Mouse (Mus musculus) frontal cortex, postnatal 25 days (tissue): ENCODE measurements around the gene Nectin2.

ENCODE experiments used
- DNase-seq, 2 experiments: peaks; one replicate each; pipeline ENCODE4 v3.0.0; 2022; ENCODE audit warnings: low spot score in 2 of 2

The Nectin2 gene

GRCm38 (mm10) chr7:19704475-19704874 lies 45.8 kb downstream of the Nectin2 start:
- no peak for DNase-seq

- no peak for DNase-seq
Observed at GRCm38 (mm10) chr7:19702859-19703555, 47.3 kb downstream of the Nectin2 start.

GRCm38 (mm10) chr7:19701069-19701761 lies 49.1 kb downstream of the Nectin2 start:
- DNase-seq = peak in 1 of 2 experiments; percentile 53

- no peak for DNase-seq
Observed at GRCm38 (mm10) chr7:19700299-19701068, 49.8 kb downstream of the Nectin2 start.

- DNase-seq = no peak
Observed at GRCm38 (mm10) chr7:19699827-19700148, 50.5 kb downstream of the Nectin2 start.

- peak in 1 of 2 experiments; percentile 46 for DNase-seq
Observed at GRCm38 (mm10) chr7:19698907-19699826, 51.1 kb downstream of the Nectin2 start, which contains the start of gene Apoe. Gene Apoe, minus strand, starts transcription at chr7:19699188.

- DNase-seq = no peak
Observed at GRCm38 (mm10) chr7:19697949-19698906, 52.1 kb downstream of the Nectin2 start.

- no peak for DNase-seq
Observed at GRCm38 (mm10) chr7:19696336-19696873, 53.9 kb downstream of the Nectin2 start.

- DNase-seq = no peak
Observed at GRCm38 (mm10) chr7:19695881-19696280, 54.4 kb downstream of the Nectin2 start.

- DNase-seq = no peak
Observed at GRCm38 (mm10) chr7:19695213-19695594, 55.1 kb downstream of the Nectin2 start.

GRCm38 (mm10) chr7:19694336-19695212 lies 55.7 kb downstream of the Nectin2 start:
- DNase-seq = no peak

- no peak for DNase-seq
Observed at GRCm38 (mm10) chr7:19693421-19693820, 56.9 kb downstream of the Nectin2 start.

- DNase-seq = no peak
Observed at GRCm38 (mm10) chr7:19691873-19692865, 58.1 kb downstream of the Nectin2 start, which contains the start of gene Apoc1. Gene Apoc1, minus strand, starts transcription at chr7:19692660.

GRCm38 (mm10) chr7:19691434-19691833 lies 58.8 kb downstream of the Nectin2 start:
- no peak for DNase-seq

- no peak for DNase-seq
Observed at GRCm38 (mm10) chr7:19690845-19691244, 59.4 kb downstream of the Nectin2 start.

GRCm38 (mm10) chr7:19688611-19689010 lies 61.7 kb downstream of the Nectin2 start:
- no peak for DNase-seq

GRCm38 (mm10) chr7:19688101-19688500 lies 62.2 kb downstream of the Nectin2 start:
- DNase-seq = no peak
